Mouse (Mus musculus): ENCODE measurements around the gene Ferd3l.

Ferd3l gene

DNA sequence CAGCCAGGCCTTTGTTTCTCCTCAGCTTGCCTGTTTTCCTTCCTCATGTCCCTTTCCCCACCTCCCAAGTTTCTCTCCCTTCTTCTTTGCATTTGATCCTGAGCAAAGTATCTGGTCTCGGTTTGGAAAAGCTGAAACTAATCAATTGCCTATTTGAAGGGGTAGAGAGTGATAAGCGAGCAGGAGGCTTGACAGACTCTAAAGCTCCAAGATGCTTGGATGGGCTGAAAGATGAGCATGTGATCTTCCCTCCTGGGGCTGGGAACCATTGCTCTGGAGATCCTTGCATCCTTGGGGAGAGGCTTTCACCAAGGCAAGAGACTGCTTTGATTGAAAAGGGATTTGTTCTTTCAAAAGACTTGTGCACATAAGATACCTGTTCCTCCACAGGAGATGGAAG, 36.2 kb downstream of the Ferd3l start:
- in situ Hi-C loops (cut with MboI; ENCODE audit: low sequenced_read_pairs) = no loop called here

GRCm38 (mm10) chr12:33965661-33966360, 37.6 kb downstream of the Ferd3l start:
- in situ Hi-C loops (cut with MboI; ENCODE audit: low sequenced_read_pairs) = no loop called here

DNA sequence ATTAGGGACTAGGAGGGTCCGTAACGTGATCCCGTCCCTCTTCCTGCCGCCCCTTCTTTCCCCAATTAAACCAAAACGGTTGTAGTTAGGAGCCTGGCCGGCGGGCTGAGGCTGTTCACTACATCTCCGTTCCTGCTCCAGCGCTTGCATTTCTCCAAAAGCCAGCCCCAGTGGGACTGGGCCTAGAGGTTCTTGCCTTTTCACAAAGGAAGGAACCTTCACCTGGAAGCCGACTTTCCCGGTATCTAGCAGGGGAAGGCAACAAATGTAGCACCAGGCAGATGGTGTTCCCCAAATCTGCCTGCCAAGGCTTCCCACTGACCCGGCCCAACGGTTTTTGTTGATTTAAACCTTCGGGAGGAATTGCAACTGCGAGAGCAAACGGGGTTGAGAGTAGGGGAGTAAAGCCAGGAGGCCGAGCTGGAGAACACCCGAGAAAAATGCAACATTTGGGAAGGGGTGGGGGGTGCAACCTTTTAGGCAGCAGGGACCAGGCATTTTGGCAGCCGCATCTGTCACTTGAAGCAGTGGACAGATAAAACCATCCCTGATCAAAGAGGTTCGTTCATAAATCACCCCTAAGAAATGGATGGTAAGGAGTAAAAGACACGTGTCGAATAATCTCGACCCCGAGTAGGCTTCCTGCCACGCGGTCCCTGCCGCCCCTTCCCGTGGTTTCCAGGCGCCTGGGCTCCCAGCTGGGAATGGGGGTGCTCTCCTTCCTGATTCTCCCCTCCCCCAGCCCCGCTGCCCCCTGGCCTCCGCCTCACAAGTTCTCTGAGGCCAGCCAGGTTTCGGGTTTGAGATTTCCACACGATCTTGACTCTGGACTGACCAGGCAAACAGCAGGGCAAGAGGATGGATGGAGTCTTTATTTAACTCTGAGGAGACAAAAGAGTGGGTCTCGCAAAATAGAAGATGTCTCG, 38.5 kb downstream of the Ferd3l start:
- in situ Hi-C loops (cut with MboI; ENCODE audit: low sequenced_read_pairs) = no loop called here

GRCm38 (mm10) chr12:33967514-33967913, 39.3 kb downstream of the Ferd3l start:
- in situ Hi-C loops (cut with MboI; ENCODE audit: low sequenced_read_pairs) = no loop called here

GRCm38 (mm10) chr12:33968041-33968897, 40.0 kb downstream of the Ferd3l start:
- in situ Hi-C loops (cut with MboI; ENCODE audit: low sequenced_read_pairs) = no loop called here

GRCm38 (mm10) chr12:33968898-33969178, 40.6 kb downstream of the Ferd3l start:
- in situ Hi-C loops (cut with MboI; ENCODE audit: low sequenced_read_pairs) = no loop called here
